Mouse (Mus musculus): ENCODE measurements at regions not wholly inside any gene's neighbourhood (a gene's known extent, or its start where the extent isn't known, plus 50 kb on each side); places are given as distances from the start of the nearest gene placed in this dataset.

GRCm38 (mm10) chr14:46614936-46615335, 145.4 kb upstream of the Cdkn3 start:
- no peak overlapping the region for H3K9ac ChIP-seq (ENCODE audit: control insufficient read depth, low read depth, low read length, poor library complexity, severe bottlenecking)
- no peak overlapping the region for H3K27ac ChIP-seq (ENCODE audit: control insufficient read depth, low read depth, low read length)
- H3K4me3 ChIP-seq (ENCODE audit: control insufficient read depth in 1 of 2, insufficient read depth in 1 of 2, low read depth in 2 of 2, low read length in 2 of 2) = no peak overlapping the region
- H3K36me3 ChIP-seq (ENCODE audit: control insufficient read depth in 1 of 2, insufficient read depth in 2 of 2, low read length in 2 of 2) = no peaks in the 10 kb centered on the region
- no peak for DNase-seq (ENCODE audit: low read depth, low spot score)
- no peak for TF ChIP-seq ELF1 (IDR thresholded peaks at IDR 0.05; ENCODE audit: low read depth, low read length)
- TF ChIP-seq POLR2AphosphoS2 (IDR thresholded peaks at IDR 0.05; ENCODE audit: low read length) = no peak
- TF ChIP-seq ZNF384 (IDR thresholded peaks at IDR 0.05; ENCODE audit: low read depth, low read length) = no peak
- no peak for TF ChIP-seq CHD1 (IDR thresholded peaks at IDR 0.05; ENCODE audit: low read depth, low read length)
- no peak for TF ChIP-seq TCF12 (IDR thresholded peaks at IDR 0.05; ENCODE audit: low read depth, low read length)
- TF ChIP-seq USF2 (IDR thresholded peaks at IDR 0.05; ENCODE audit: borderline replicate concordance in 1 of 2, insufficient read depth in 1 of 2, low read depth in 1 of 2, low read length in 2 of 2) = no peak
- TF ChIP-seq TAL1 (IDR thresholded peaks at IDR 0.05; ENCODE audit: low read length) = no peak
- no peak for TF ChIP-seq MEF2A (IDR thresholded peaks at IDR 0.05; ENCODE audit: extremely low read depth, insufficient replicate concordance, low read depth, low read length, poor library complexity, severe bottlenecking)
- TF ChIP-seq USF1 (IDR thresholded peaks at IDR 0.05; ENCODE audit: low read depth, low read length) = no peak
- TF ChIP-seq NELFE (IDR thresholded peaks at IDR 0.05; ENCODE audit: low read depth, low read length) = no peak
- TF ChIP-seq ZMIZ1 (IDR thresholded peaks at IDR 0.05; ENCODE audit: low read depth, low read length) = no peak
- TF ChIP-seq SMC3 (IDR thresholded peaks at IDR 0.05; ENCODE audit: low read depth, low read length) = no peak
- no peak for TF ChIP-seq TBP (IDR thresholded peaks at IDR 0.05; ENCODE audit: low read depth, low read length)
- no peak for TF ChIP-seq POLR2A (IDR thresholded peaks at IDR 0.05; ENCODE audit: control insufficient read depth in 1 of 2, insufficient read depth in 1 of 2, low read depth in 1 of 2, low read length in 2 of 2, poor library complexity in 1 of 2)
- no peak for TF ChIP-seq GATA1 (IDR thresholded peaks at IDR 0.05; ENCODE audit: low read depth, low read length)
- no peak for TF ChIP-seq MYC (IDR thresholded peaks at IDR 0.05; ENCODE audit: low read depth, low read length)
- TF ChIP-seq SIN3A (IDR thresholded peaks at IDR 0.05; ENCODE audit: low read length) = no peak
- H3K27me3 ChIP-seq (ENCODE audit: control insufficient read depth in 1 of 2, insufficient read depth in 2 of 2, low read length in 2 of 2) = no peaks in the 10 kb centered on the region
- H3K79me2 ChIP-seq (ENCODE audit: control insufficient read depth, insufficient read depth, low read length, poor library complexity) = no peaks in the 10 kb centered on the region
- no peaks in the 10 kb centered on the region for H3K4me1 ChIP-seq (ENCODE audit: control insufficient read depth in 1 of 2, insufficient read depth in 2 of 2, low read length in 2 of 2)
- H3K9me3 ChIP-seq (replicated peaks; ENCODE audit: insufficient read depth, low read length) = no peaks in the 10 kb centered on the region

- H3K9ac ChIP-seq (ENCODE audit: control insufficient read depth, low read depth, low read length, poor library complexity, severe bottlenecking) = no peak overlapping the region
- H3K79me2 ChIP-seq (ENCODE audit: control insufficient read depth, insufficient read depth, low read length, poor library complexity) = no peaks in the 10 kb centered on the region
- DNase-seq (ENCODE audit: low read depth, low spot score) = no peak
- H3K9me3 ChIP-seq (replicated peaks; ENCODE audit: insufficient read depth, low read length) = no peaks in the 10 kb centered on the region
- no peaks in the 10 kb centered on the region for H3K4me1 ChIP-seq (ENCODE audit: control insufficient read depth in 1 of 2, insufficient read depth in 2 of 2, low read length in 2 of 2)
- H3K27me3 ChIP-seq (ENCODE audit: control insufficient read depth in 1 of 2, insufficient read depth in 2 of 2, low read length in 2 of 2) = no peaks in the 10 kb centered on the region
- TF ChIP-seq MAX (IDR thresholded peaks at IDR 0.05; ENCODE audit: low read length) = no peak
- no peak for TF ChIP-seq ELF1 (IDR thresholded peaks at IDR 0.05; ENCODE audit: low read depth, low read length)
- TF ChIP-seq MYC (IDR thresholded peaks at IDR 0.05; ENCODE audit: low read depth, low read length) = no peak
- no peak for TF ChIP-seq HCFC1 (IDR thresholded peaks at IDR 0.05; ENCODE audit: low read depth, low read length)
- TF ChIP-seq MAFK (IDR thresholded peaks at IDR 0.05; ENCODE audit: borderline replicate concordance, low read depth, low read length) = no peak
- no peak for TF ChIP-seq POLR2AphosphoS5 (IDR thresholded peaks at IDR 0.05; ENCODE audit: borderline replicate concordance, low read depth, low read length)
- no peak for TF ChIP-seq BHLHE40 (IDR thresholded peaks at IDR 0.05; ENCODE audit: borderline replicate concordance, low read depth, low read length)
- no peak for TF ChIP-seq MYB (IDR thresholded peaks at IDR 0.05; ENCODE audit: low read depth, low read length)
- TF ChIP-seq TCF12 (IDR thresholded peaks at IDR 0.05; ENCODE audit: low read depth, low read length) = no peak
- no peak for TF ChIP-seq JUND (IDR thresholded peaks at IDR 0.05; ENCODE audit: low read depth, low read length)
- TF ChIP-seq ZKSCAN1 (IDR thresholded peaks at IDR 0.05; ENCODE audit: low read depth, low read length) = no peak
- no peak for TF ChIP-seq UBTF (IDR thresholded peaks at IDR 0.05; ENCODE audit: borderline replicate concordance, insufficient read depth, low read depth, low read length)
- no peak for TF ChIP-seq USF1 (IDR thresholded peaks at IDR 0.05; ENCODE audit: low read depth, low read length)
- no peak for TF ChIP-seq MEF2A (IDR thresholded peaks at IDR 0.05; ENCODE audit: extremely low read depth, insufficient replicate concordance, low read depth, low read length, poor library complexity, severe bottlenecking)
- no peak overlapping the region for H3K4me3 ChIP-seq (ENCODE audit: control insufficient read depth in 1 of 2, insufficient read depth in 1 of 2, low read depth in 2 of 2, low read length in 2 of 2)
- H3K27ac ChIP-seq (ENCODE audit: control insufficient read depth, low read depth, low read length) = no peak overlapping the region
- H3K36me3 ChIP-seq (ENCODE audit: control insufficient read depth in 1 of 2, insufficient read depth in 2 of 2, low read length in 2 of 2) = no peaks in the 10 kb centered on the region
Observed at GRCm38 (mm10) chr14:46613748-46614147, 146.6 kb upstream of the Cdkn3 start.
